Mouse (Mus musculus): Measurements from ENCODE around the gene Rasa3.
A peak's percentile ranks its signal among the peaks of the same experiment; 100 is the strongest.

Rasa3 gene

DNA sequence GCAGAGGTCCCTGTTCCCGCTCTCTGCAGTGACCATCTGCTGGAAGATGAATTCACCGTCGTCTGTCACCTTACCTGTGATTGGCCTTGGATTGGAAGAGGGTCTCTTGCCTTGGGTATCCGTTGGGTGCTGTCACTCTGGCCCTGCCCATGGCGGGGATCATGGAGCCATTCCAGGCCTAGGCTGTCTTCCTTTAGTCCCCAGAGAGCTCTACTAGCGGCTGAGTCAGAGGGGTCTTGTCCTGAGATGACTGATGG, 125.9 kb downstream of the Rasa3 start:
- no peak for DNase-seq (ENCODE audit: low read depth, low spot score)

DNA sequence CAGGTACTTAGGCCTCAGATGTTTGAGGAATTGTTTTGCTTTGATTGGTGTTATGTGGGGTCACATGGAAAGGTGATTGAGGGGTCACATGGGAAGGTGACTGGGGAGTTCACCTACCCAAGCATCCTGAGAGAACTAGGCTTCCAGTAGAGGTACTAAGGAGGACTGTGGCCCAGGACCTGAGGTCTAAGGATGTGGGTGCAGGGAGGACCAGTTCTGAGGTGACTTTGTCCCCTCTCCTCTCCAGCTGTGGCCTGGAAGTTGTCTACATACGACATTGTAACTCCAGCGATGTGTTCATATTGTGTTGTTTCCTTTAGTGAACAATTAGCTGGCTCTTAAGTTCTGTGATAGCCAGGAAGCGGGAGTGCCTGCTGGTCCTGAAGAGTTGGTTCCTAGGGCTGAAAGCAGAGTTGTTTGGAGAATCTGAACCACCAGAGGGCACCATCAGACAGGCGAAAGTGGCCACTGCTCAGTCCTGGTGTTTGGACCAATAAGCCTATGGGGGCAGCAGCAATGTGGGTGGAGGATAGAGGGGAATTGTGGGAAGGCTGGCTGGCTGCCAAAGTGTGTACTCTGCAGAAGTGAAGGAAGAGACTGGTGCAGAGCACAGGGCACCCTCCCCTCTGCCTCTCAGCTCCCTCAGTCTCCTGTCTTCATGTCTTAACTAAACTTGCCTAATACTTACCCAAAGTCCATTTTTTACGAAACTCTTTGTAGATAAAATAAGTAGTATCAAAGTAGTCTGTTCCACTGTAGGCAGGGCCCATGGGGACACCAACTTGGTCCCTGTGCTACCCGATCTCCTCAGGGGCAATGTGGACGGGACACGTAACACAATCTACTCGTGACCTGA, 126.5 kb downstream of the Rasa3 start:
- DNase-seq (ENCODE audit: low read depth, low spot score): peak; percentile 64

DNA sequence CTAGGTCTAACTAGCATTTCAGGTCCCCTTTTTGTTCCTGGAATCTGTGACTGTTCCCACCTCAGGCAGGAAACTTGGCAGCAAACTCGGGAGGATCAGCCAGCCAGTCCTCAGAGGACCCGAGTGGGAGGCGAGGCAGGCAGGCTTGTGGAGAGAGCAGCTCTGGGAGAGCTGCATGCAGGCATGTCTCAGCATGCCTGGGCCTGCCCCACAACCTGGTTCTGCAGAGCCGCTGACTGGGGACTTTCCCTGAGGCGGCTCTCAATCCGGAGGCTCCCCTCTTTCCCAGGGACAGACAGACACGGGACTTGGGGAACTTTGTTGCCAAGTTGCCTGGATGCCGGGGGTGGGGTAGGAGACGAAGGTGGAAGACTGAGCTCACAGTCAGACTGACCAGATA, 128.6 kb downstream of the Rasa3 start:
- DNase-seq (ENCODE audit: low read depth, low spot score): no peak

DNA sequence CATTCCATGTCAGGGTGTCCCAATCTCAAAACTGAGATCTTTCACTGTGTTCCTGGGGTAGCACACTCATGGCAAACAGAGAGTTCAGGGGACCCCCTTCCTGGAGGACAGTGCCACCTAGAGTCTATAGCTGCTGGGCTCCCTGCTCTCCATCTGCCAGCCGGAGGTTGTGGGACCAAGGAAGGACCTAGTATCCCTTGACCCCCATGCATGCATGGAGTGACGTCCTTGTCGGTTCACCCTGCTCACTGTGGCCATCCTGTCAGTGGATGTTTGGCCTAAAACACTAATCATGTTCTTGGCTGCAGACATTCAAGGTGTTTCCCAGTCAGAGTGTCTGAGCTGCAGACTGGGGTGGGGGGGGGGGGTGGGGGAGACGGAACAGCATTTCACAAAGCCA, 129.2 kb downstream of the Rasa3 start:
- DNase-seq (ENCODE audit: low read depth, low spot score): no peak

DNA sequence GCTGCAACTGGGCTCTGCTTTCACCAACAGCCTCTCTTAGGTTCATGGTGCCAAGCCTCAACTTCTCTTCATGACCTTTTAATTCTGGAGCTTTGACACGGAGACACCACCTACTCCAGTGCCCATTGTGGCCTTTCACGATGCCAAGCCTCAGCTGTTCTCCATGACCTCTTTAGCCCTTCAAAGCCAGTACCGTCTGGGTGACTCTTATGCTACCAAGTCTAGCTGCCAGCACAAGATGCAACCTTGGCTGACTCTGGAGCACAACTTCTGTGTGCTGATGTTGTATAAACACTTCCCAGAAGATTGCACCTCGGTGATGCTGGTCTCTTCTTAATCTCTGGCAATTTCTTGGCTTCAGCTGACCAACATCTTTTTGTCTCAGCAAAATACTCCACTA, 131.0 kb downstream of the Rasa3 start:
- no peak for DNase-seq (ENCODE audit: low read depth, low spot score)

DNA sequence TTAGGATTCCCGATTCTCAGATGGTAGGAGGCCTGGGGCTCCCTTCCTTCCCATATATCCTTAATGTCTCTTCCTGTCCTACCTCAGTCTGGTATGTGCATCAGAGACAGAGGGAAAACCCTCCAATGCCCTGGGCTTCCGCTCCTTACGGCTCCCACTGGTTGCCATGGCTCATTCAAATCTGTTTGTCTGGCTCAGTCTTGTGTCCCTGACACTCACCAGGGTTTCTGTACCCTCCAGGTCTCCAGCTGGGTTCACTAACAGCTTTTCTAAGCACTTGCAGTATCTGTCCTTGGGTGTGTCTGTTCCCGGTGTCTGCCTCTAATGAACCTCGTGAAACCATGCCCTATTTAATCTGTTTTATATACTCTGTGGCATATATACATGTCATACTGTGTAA, 135.9 kb downstream of the Rasa3 start:
- DNase-seq (ENCODE audit: low read depth, low spot score): no peak

DNA sequence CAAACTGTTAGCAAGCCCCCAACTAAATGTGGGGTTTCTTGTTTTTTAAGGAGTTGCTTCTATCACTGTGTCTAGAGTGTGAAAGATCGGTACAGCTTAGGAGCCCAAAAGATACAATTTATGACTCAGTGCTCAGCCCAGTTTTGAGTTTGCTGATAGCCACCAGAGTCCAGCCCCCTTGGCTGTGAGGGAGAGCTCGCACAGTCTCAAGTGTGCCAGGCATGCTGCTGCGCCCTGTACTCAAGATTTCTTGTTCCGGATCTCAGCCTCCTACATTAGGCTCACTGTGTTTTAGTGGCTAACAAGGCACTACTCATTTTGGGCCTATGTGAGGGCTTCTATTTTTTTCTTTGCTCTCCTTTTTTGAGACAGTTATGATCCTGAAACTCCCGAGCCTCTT, 137.3 kb downstream of the Rasa3 start:
- DNase-seq (ENCODE audit: low read depth, low spot score): no peak

DNA sequence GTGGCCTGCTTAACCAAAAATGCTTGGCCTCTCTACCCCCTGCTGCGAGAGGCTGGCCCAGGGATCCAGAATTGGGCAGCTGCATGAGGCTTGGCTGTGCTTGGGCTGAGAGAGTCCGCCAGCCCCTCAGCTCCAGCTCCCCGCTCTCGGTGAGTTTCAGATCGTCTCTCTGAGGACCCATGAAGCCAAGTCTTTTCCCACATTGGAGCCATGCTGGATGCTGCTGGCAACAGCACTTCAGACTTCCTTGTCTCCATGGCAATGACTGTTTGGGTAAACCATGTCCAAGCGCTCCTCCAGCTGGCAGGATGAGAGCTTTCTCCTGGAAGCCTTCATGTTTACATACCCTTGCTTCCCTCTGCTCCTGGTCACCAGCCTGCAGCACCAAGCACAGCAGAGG, 138.6 kb downstream of the Rasa3 start:
- no peak for DNase-seq (ENCODE audit: low read depth, low spot score)

DNA sequence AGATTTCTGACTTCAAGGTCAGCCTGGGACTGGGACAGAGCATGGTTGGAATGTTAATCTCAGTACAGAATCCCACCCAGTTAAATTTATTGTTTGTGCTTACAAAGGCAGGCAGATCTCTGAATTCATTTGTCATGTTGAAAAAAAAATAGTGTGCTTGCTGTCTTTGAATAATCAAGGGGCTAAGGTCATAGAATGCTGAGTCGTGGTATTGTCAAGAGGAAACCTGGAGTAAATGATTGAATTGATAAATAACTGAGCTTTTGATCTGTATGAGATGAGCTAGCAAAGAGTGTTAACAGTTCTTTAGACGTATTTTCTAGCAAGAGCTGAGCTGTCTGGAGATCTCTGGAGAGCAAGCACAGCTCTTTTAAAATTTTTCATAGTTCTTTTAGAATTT, 140.3 kb downstream of the Rasa3 start:
- DNase-seq (ENCODE audit: low read depth, low spot score): no peak

DNA sequence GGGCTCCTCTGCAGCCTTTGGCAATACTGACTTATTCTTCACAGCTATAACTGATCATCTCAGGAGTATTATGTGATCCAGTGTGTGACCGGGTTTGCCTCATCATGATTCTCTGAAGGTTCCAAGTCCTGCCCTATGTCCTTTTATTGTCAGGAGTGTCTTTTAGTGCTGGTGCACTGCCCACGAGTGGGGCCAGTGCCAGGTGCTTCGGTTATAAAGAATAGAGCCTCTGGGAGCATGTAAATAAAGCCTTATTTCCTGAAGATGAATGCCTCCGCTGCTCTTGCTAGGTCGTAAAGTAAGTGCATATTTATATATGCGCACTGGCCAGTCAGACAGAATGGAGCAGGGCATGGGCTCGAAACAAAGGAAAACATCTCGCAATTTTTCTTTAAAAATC, 144.3 kb downstream of the Rasa3 start:
- no peak for DNase-seq (ENCODE audit: low read depth, low spot score)

DNA sequence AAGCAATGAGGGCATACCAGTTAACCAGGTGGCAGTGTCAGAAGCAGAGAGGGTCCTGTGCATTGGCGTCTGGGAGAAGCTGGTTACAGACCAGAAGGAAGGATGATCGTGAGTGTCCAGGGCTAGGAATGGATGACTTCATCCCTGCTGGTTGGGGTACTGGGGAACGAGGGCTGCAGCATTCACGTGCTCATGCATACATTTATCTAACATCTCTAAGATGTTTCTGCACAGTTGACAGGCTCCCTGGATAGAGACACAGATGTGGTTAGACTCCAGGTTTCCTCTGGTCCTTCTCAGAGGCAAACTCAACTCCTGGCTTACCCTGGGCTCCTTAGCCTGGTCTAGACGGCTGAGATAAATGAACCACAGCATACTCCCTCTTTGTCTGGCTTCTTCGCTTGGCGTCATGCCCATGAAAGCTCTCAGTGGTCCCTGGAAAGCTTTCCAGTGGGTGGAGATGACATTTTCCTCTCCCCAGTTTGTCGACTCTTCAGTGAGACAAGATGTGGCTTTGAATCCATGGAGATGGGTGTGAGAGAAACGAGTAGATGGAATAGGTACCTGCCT, 145.7 kb downstream of the Rasa3 start:
- no peak for DNase-seq (ENCODE audit: low read depth, low spot score)

DNA sequence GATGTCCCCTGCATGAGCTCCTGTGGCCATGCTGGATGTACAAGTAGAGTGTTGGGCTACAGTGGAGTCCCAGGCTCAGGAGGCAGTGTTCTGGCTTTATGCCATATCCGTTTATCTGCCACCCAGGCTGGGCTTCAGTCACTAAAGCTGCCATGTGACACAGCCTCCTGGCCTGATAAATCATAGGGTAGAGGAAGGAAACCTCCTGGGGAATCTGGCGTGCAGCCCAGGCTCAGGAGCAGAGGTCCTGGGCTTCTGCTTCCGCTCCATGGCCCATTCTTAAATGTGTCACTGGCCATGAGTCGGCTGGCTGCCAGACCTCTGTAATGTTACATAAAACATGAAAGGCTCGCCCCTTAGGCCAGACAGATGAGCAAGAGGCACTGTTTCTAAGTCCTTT, 146.5 kb downstream of the Rasa3 start:
- DNase-seq (ENCODE audit: low read depth, low spot score): no peak

DNA sequence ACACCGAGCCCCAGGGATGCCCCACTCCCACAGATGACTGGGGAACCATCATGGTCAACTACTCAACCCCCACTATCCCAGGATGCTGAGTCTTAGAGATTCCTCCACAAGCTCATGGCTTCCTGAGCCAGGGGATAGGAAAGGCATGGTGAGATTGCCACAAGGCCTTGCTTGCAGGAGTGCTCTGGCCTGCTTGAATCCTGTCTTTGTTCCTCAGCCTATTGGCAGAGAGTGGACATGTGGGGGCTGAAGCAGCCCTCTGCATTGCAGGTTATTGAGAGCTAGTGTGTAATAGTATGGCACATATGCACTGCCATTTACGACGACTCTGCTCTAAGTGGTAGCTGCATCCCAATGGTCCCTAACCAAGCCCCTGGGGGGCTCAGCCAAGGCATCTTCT, 147.0 kb downstream of the Rasa3 start:
- no peak for DNase-seq (ENCODE audit: low read depth, low spot score)

DNA sequence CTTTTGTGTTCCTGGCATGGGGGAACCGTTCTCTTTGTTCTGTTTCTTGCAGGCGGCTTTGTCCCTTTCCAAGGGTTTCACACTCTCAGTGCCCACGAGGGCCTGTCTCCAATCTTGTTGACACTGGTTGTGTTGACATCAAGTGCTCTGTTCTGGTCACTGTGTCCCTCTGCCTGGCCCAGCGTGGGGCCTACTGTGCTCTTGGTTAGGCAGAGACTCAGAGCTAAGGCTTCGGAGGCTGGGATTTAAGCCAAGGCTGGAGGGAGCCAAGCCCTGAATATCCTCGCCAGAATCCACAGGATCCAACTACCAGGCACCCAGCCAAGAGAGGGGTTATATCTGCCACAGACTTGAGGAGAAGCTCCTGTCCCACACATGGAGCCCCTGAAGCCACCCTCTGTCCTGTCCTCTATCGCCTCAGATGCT, 147.5 kb downstream of the Rasa3 start:
- DNase-seq (ENCODE audit: low read depth, low spot score): no peak

DNA sequence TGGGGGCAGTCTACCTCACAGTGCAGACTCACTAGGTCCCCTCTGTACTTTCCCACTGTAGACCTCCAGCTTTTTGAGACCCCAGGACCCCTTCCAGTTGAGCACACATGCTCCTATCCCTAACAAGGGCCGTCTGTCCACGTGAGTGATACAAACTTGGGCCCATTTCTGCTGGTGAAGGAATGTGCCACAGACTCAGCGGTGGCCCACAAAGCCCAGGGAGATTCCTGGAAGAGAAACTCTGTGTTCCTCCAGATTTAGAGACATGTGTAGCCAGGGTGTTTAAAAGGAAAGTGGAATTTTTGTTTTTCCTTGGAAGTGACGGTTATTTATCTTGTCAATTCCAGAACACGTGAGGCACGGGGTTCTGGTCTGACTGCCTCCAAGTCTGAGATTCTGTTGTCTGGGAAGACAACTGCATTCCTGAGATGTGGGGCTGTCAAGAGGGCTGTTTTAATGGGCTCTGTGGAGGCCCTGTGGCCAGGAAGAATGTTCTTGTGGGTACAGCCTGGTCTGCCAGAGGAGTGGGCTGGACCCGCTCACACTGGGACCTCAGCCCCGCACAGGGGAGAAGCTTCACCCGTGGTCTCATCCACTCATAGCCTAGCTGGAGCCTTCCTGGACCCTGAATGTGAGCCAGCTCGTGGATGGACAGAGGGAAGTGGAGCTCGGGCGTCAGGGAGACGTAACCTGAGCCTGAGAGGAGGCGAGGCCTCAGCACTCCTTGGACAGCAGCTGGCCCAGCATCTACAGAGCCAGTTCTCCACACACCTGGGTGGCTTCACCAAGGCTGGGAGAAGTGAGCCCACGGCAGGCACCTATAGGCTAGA, 148.2 kb downstream of the Rasa3 start:
- DNase-seq (ENCODE audit: low read depth, low spot score): no peak

DNA sequence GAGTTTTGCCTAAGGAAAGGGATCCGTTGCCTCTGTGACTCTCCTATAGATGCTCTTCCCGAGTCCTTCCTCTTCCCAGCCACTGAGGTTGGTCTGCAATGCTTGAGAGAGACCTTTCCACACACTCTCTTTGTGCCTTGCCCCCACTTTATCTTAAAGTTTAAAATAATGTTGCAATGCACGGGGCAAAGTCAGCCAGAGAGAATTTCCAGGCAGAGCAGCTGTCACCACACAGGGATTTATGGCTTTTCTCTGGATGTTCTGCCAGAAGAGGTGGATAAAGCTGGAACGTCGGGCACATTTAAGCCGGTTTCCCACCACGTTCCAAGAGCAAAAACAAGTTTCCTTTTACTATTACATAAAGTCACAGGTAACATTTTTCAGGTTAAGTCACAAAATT, 156.0 kb downstream of the Rasa3 start:
- DNase-seq (ENCODE audit: low read depth, low spot score): no peak

DNA sequence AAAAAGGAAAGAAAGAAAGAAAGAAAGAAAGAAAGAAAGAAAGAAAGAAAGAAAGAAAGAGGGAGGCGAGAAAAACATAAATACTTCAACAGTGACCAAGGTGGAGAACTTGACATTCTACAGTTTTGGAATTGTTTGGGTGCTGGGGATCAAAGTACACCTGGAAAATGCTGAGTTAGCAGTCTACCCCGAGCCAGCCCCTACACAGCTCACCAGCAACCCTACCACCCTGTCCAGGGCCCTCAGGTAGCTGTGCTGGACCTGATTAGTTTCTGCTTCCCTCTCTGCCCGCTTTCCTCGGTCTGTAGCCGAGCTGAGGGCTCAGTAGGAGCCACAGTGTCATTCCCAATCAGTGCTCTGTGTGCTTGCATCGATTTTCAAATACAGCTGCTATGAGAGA, 157.1 kb downstream of the Rasa3 start:
- DNase-seq (ENCODE audit: low read depth, low spot score): no peak

DNA sequence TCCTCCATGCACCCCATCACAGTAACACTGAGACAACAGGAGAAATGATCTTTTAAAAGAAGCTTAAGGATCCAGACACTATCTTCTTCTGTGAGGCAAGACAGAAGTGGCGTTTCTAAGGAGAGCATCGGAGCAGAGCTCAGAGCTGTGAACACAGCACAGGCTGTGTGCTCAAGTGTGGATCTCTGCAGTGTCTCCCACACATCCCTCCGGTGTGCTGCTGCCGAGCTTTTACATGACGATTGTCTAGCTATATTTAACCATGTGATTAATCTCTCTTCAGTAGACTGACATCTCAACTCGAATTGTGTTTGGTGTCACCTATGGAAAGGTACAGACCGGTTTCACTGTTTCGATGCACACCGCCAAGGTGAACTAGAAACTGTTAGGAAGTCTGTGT, 157.9 kb downstream of the Rasa3 start:
- DNase-seq (ENCODE audit: low read depth, low spot score): no peak

DNA sequence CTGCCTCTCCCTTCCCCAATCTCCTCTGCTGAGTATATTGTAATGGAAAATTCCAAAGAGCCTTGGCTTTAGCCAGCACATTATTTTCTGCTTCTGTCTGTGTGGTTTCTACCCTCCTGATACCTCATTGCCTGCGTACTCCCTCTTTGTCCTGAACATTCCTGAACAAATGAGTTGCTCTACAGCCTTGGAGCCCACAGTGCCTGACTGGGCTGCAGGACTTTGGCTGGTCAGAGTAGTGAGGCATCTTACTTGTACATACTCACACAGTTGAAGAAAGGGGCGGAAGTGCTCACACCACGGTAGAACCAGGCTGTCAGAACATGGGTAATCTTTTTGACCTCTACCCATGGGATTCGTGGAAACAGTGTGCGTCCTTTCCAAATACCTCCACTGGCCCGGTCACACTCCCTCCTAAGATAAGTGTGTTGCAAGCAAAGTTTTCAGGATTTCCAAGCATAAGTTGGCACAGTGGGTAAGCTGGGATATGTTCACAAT, 160.1 kb downstream of the Rasa3 start:
- no peak for DNase-seq (ENCODE audit: low read depth, low spot score)

All from retina, adult 2 months (tissue).